ENCODE assay signal across 10 mouse cellular contexts in the genomic region with DNA sequence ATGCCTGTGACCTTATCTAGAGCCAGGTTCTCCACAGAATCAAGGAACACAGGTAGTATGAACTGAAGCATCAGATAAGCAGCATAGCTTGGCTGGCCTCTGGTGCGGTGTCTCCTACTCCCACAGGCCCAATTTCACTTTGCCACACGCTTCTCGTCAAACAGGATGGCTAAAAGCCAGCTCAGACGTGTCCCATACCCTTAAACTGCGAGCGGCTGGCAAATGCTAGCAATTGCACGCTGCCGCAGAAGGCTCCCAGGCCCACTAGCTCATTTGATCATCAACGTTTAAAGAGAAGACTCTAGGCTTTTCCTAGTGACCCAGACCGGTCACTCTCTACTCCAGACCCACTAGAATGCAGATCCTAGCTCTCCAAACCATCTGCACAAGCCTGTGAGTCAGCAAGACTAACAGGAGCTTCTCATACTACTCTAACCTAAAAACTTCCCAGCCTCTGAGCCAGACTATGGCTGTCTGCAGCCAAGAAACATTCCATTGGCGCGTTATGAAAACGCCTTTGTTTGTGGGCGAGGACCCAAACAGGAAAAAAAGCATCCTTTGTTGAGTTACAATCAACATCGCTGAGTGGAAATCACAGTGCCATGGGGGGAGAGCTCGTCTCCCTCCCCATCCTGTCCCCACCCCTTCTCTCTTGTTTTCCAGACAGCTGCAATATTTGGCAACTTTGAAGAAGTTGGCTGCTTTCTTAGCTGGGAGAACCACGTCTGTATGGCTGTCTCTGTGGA. TPM values are rescaled to one million over a fixed set of nuclear protein-coding genes. Genes with fewer than 3 reads are reported as not detected.
A peak's percentile ranks its signal among the peaks of the same experiment; 100 is the strongest.
DNase-seq lines count a peak whose midpoint lies in the region; ATAC-seq and TF ChIP-seq lines count a peak whose summit lies in the region.
"Had no signal": no experiment of that assay in that cellular context is flagged by ENCODE, and none has a peak within 500 bp of the region (broad histone marks: within the 10 kb centered on the region; RNA-seq: fewer than 3 reads in every experiment).

No protein-coding gene starts in this region.

- no peaks in the 10 kb centered on the region for H3K36me3 ChIP-seq in limb, embryonic 14.5 days (ENCODE audit: control insufficient read depth, insufficient read depth, low read length)
- no peaks in the 10 kb centered on the region for H3K36me3 ChIP-seq in limb, embryonic 10.5 days
- H3K36me3 ChIP-seq in embryonic facial prominence, embryonic 15.5 days = no peaks in the 10 kb centered on the region
- H3K36me3 ChIP-seq in heart, embryonic 14.5 days (ENCODE audit: control insufficient read depth, insufficient read depth, low read length) = peaks cover 11% of the 10 kb centered on the region; the same call in 1 of the 2 replicates
- H3K36me3 ChIP-seq in neural tube, embryonic 15.5 days = no peaks in the 10 kb centered on the region

- DNase-seq in limb, embryonic 14.5 days (ENCODE audit: low spot score) = peak; percentile 33
- DNase-seq in limb, embryonic 10.5 days (ENCODE audit: low spot score) = no peak
- DNase-seq in layer of hippocampus, adult 8-10 months (ENCODE audit: low spot score in 2 of 2) = peak; percentile 80 to 82
- no peak for DNase-seq in T-cell, adult 2 months (ENCODE audit: low spot score)
- DNase-seq in urinary bladder, postnatal 10 days (ENCODE audit: low spot score) = no peak

- no peak for ATAC-seq in limb, embryonic 14.5 days (ENCODE audit: low FRiP score, low read depth)
- ATAC-seq in embryonic facial prominence, embryonic 15.5 days (ENCODE audit: insufficient number of reproducible peaks, low FRiP score, low TSS enrichment, low read depth) = 0 out of 2 replicates have a peak, but pooled peaks have one; percentile 10
- ATAC-seq in heart, embryonic 14.5 days (ENCODE audit: insufficient number of reproducible peaks, insufficient read depth, low FRiP score, low read depth) = no peak
- no peak for ATAC-seq in neural tube, embryonic 15.5 days (ENCODE audit: low FRiP score)

- H3K4me1 ChIP-seq in limb, embryonic 14.5 days (ENCODE audit: control insufficient read depth, insufficient read depth, low read length) = peaks cover 6% of the 10 kb centered on the region; the same call in 1 of the 2 replicates
- peaks cover 25% of the 10 kb centered on the region for H3K4me1 ChIP-seq in limb, embryonic 10.5 days
- H3K4me1 ChIP-seq in embryonic facial prominence, embryonic 15.5 days = peaks cover 32% of the 10 kb centered on the region
- peaks cover 6 to 20% of the 10 kb centered on the region in 2 experiments for H3K4me1 ChIP-seq in heart, embryonic 14.5 days (ENCODE audit: control insufficient read depth in 2 of 2, insufficient read depth in 2 of 2, low read length in 2 of 2)
- H3K4me1 ChIP-seq in neural tube, embryonic 15.5 days = peaks cover 19% of the 10 kb centered on the region

- TF ChIP-seq POLR2A in limb, embryonic 14.5 days (IDR thresholded peaks at IDR 0.05; ENCODE audit: borderline replicate concordance, extremely low read depth, insufficient read depth, insufficient read length) = no peak

- H3K27me3 ChIP-seq in limb, embryonic 14.5 days (ENCODE audit: control insufficient read depth, insufficient read depth, low read length) = no peaks in the 10 kb centered on the region
- peaks cover 13% of the 10 kb centered on the region for H3K27me3 ChIP-seq in limb, embryonic 10.5 days (ENCODE audit: low read depth, poor library complexity, severe bottlenecking)
- no peaks in the 10 kb centered on the region for H3K27me3 ChIP-seq in embryonic facial prominence, embryonic 15.5 days
- no peaks in the 10 kb centered on the region for H3K27me3 ChIP-seq in heart, embryonic 14.5 days (ENCODE audit: control insufficient read depth, insufficient read depth, low read length)
- H3K27me3 ChIP-seq in neural tube, embryonic 15.5 days (replicated peaks) = no peaks in the 10 kb centered on the region

- no peak overlapping the region for H3K4me2 ChIP-seq in limb, embryonic 14.5 days (replicated peaks; ENCODE audit: low read depth, low read length, severe bottlenecking)
- no peak overlapping the region for H3K4me2 ChIP-seq in embryonic facial prominence, embryonic 15.5 days (replicated peaks)
- H3K4me2 ChIP-seq in heart, embryonic 14.5 days (ENCODE audit: low read length) = no peak overlapping the region
- no peak overlapping the region for H3K4me2 ChIP-seq in neural tube, embryonic 15.5 days

- 67% methylated on average over 17 of the region's 17 CpGs for WGBS in limb, embryonic 14.5 days
- 84% methylated on average over 17 of the region's 17 CpGs for WGBS in limb, embryonic 10.5 days
- WGBS in embryonic facial prominence, embryonic 15.5 days = 48% methylated on average over 17 of the region's 17 CpGs
- 66% methylated on average over 17 of the region's 17 CpGs for WGBS in heart, embryonic 14.5 days
- 55% methylated on average over 17 of the region's 17 CpGs for WGBS in neural tube, embryonic 15.5 days

- H3K27ac ChIP-seq in limb, embryonic 14.5 days (replicated peaks; ENCODE audit: low read depth, low read length) = no peak overlapping the region
- no peak overlapping the region for H3K27ac ChIP-seq in limb, embryonic 10.5 days
- H3K27ac ChIP-seq in embryonic facial prominence, embryonic 15.5 days (replicated peaks) = peak overlapping the region; percentile 71; the same call in 1 of the 2 replicates
- H3K27ac ChIP-seq in heart, embryonic 14.5 days (replicated peaks in 1 of 2; ENCODE audit: control insufficient read depth in 1 of 2, insufficient read depth in 1 of 2, low read depth in 2 of 2, low read length in 2 of 2) = peak overlapping the region; percentile 37 to 66; a peak in 3 of 4 replicates
- H3K27ac ChIP-seq in neural tube, embryonic 15.5 days (replicated peaks) = peak overlapping the region; percentile 34; the same call in 1 of the 2 replicates

- H3K9me3 ChIP-seq in limb, embryonic 14.5 days (ENCODE audit: control insufficient read depth, low read length) = no peaks in the 10 kb centered on the region
- H3K9me3 ChIP-seq in limb, embryonic 10.5 days (replicated peaks) = no peaks in the 10 kb centered on the region
- H3K9me3 ChIP-seq in embryonic facial prominence, embryonic 15.5 days (replicated peaks) = no peaks in the 10 kb centered on the region
- H3K9me3 ChIP-seq in heart, embryonic 14.5 days (ENCODE audit: control insufficient read depth, low read length) = no peaks in the 10 kb centered on the region
- H3K9me3 ChIP-seq in neural tube, embryonic 15.5 days (replicated peaks) = no peaks in the 10 kb centered on the region

- H3K4me3 ChIP-seq in limb, embryonic 14.5 days (replicated peaks; ENCODE audit: low read length) = no peak overlapping the region
- H3K4me3 ChIP-seq in limb, embryonic 10.5 days = no peak overlapping the region
- no peak overlapping the region for H3K4me3 ChIP-seq in embryonic facial prominence, embryonic 15.5 days (replicated peaks)
- no peak overlapping the region for H3K4me3 ChIP-seq in heart, embryonic 14.5 days (ENCODE audit: control insufficient read depth in 1 of 2, insufficient read depth in 1 of 2, low read depth in 1 of 2, low read length in 2 of 2)
- no peak overlapping the region for H3K4me3 ChIP-seq in neural tube, embryonic 15.5 days (replicated peaks)

- no peak overlapping the region for H3K9ac ChIP-seq in limb, embryonic 14.5 days (ENCODE audit: low read depth, low read length, severe bottlenecking)
- no peak overlapping the region for H3K9ac ChIP-seq in embryonic facial prominence, embryonic 15.5 days
- H3K9ac ChIP-seq in heart, embryonic 14.5 days (ENCODE audit: low read length) = 0 out of 2 replicates have a peak overlapping the region, but pooled peaks have one; percentile 8
- H3K9ac ChIP-seq in neural tube, embryonic 15.5 days (replicated peaks) = no peak overlapping the region

RNA-seq across cellular contexts. Expression of a gene that starts 3.5 kb away (rescaled TPM):
- polyA plus RNA-seq in limb, embryonic 14.5 days (2012; rRNA removed) = 27.5 and 29.5 TPM in 2 replicates
- 5.2 and 6.4 TPM in 2 replicates for polyA plus RNA-seq in limb, embryonic 14.5 days (2014; fragmentation: Nextera tagmentation; extraction: Ambion mirVana)
- polyA plus RNA-seq in limb, embryonic 10.5 days (2016; fragmentation: Nextera tagmentation; extraction: Ambion mirVana) = 0.80 and 2.9 TPM in 2 replicates
- 12.2 and 12.3 TPM in 2 replicates for polyA plus RNA-seq in embryonic facial prominence, embryonic 15.5 days (2015; fragmentation: Nextera tagmentation; extraction: Ambion mirVana)
- polyA plus RNA-seq in heart, embryonic 14.5 days (2014; fragmentation: Nextera tagmentation; extraction: Ambion mirVana) = 8.6 and 9.2 TPM in 2 replicates
- total RNA-seq in layer of hippocampus, adult 8-10 months (2022) = 10 to 100 TPM; 46.4 to 55.0 (median 53.4) TPM
- 2.1 and 3.3 TPM in 2 replicates for polyA plus RNA-seq in neural tube, embryonic 15.5 days (2015; fragmentation: Nextera tagmentation; extraction: Ambion mirVana)

RNA-seq across cellular contexts. Expression of a gene that starts 17.3 kb away (rescaled TPM):
- polyA plus RNA-seq in limb, embryonic 14.5 days (2012; rRNA removed) = not detected in 2 replicates
- not detected in 2 replicates for polyA plus RNA-seq in limb, embryonic 14.5 days (2014; fragmentation: Nextera tagmentation; extraction: Ambion mirVana)
- not detected in 2 replicates for polyA plus RNA-seq in limb, embryonic 10.5 days (2016; fragmentation: Nextera tagmentation; extraction: Ambion mirVana)
- not detected in 2 replicates for polyA plus RNA-seq in embryonic facial prominence, embryonic 15.5 days (2015; fragmentation: Nextera tagmentation; extraction: Ambion mirVana)
- polyA plus RNA-seq in heart, embryonic 14.5 days (2014; fragmentation: Nextera tagmentation; extraction: Ambion mirVana) = not detected in 2 replicates
- under 1 TPM in 1 of 4 experiments, not detected in 3; 0.45 TPM for total RNA-seq in layer of hippocampus, adult 8-10 months (2022)
- polyA plus RNA-seq in neural tube, embryonic 15.5 days (2015; fragmentation: Nextera tagmentation; extraction: Ambion mirVana) = not detected in 2 replicates
- total RNA-seq: hematopoietic stem cell, adult 5-6 weeks had no signal
- polyA plus RNA-seq: neural tube, embryonic 14.5 days had no signal

RNA-seq across cellular contexts. Expression of a gene that starts 22.4 kb away (rescaled TPM):
- 252 and 318 TPM in 2 replicates for polyA plus RNA-seq in limb, embryonic 14.5 days (2012; rRNA removed)
- polyA plus RNA-seq in limb, embryonic 14.5 days (2014; fragmentation: Nextera tagmentation; extraction: Ambion mirVana) = 325 and 348 TPM in 2 replicates
- polyA plus RNA-seq in limb, embryonic 10.5 days (2016; fragmentation: Nextera tagmentation; extraction: Ambion mirVana) = 243 and 262 TPM in 2 replicates
- polyA plus RNA-seq in embryonic facial prominence, embryonic 15.5 days (2015; fragmentation: Nextera tagmentation; extraction: Ambion mirVana) = 314 and 320 TPM in 2 replicates
- polyA plus RNA-seq in heart, embryonic 14.5 days (2014; fragmentation: Nextera tagmentation; extraction: Ambion mirVana) = 667 and 735 TPM in 2 replicates
- 100 to 1,000 TPM; 177 to 207 (median 191) TPM for total RNA-seq in layer of hippocampus, adult 8-10 months (2022)
- 409 and 417 TPM in 2 replicates for polyA plus RNA-seq in neural tube, embryonic 15.5 days (2015; fragmentation: Nextera tagmentation; extraction: Ambion mirVana)

RNA-seq across cellular contexts. Expression of a gene that starts 30.4 kb away (rescaled TPM):
- polyA plus RNA-seq in limb, embryonic 14.5 days (2012; rRNA removed) = not detected in 2 replicates
- polyA plus RNA-seq in limb, embryonic 14.5 days (2014; fragmentation: Nextera tagmentation; extraction: Ambion mirVana) = not detected in 2 replicates
- not detected in 2 replicates for polyA plus RNA-seq in limb, embryonic 10.5 days (2016; fragmentation: Nextera tagmentation; extraction: Ambion mirVana)
- polyA plus RNA-seq in embryonic facial prominence, embryonic 15.5 days (2015; fragmentation: Nextera tagmentation; extraction: Ambion mirVana) = not detected in 2 replicates
- not detected in 2 replicates for polyA plus RNA-seq in heart, embryonic 14.5 days (2014; fragmentation: Nextera tagmentation; extraction: Ambion mirVana)
- 1 to 10 TPM in 2 of 4 experiments, under 1 TPM in 1, not detected in 1; 0.41 to 1.2 (median 1.0) TPM for total RNA-seq in layer of hippocampus, adult 8-10 months (2022)
- not detected in 2 replicates for polyA plus RNA-seq in neural tube, embryonic 15.5 days (2015; fragmentation: Nextera tagmentation; extraction: Ambion mirVana)
- total RNA-seq: hematopoietic stem cell, adult 5-6 weeks had no signal
- polyA plus RNA-seq: neural tube, embryonic 14.5 days had no signal

RNA-seq across cellular contexts. Expression of a gene that starts 37.8 kb away (rescaled TPM):
- polyA plus RNA-seq in limb, embryonic 14.5 days (2012; rRNA removed) = 175 and 178 TPM in 2 replicates
- polyA plus RNA-seq in limb, embryonic 14.5 days (2014; fragmentation: Nextera tagmentation; extraction: Ambion mirVana) = 255 and 258 TPM in 2 replicates
- polyA plus RNA-seq in limb, embryonic 10.5 days (2016; fragmentation: Nextera tagmentation; extraction: Ambion mirVana) = 211 and 212 TPM in 2 replicates
- 264 and 279 TPM in 2 replicates for polyA plus RNA-seq in embryonic facial prominence, embryonic 15.5 days (2015; fragmentation: Nextera tagmentation; extraction: Ambion mirVana)
- 365 and 384 TPM in 2 replicates for polyA plus RNA-seq in heart, embryonic 14.5 days (2014; fragmentation: Nextera tagmentation; extraction: Ambion mirVana)
- total RNA-seq in layer of hippocampus, adult 8-10 months (2022) = 100 to 1,000 TPM; 123 to 145 (median 138) TPM
- 392 and 440 TPM in 2 replicates for polyA plus RNA-seq in neural tube, embryonic 15.5 days (2015; fragmentation: Nextera tagmentation; extraction: Ambion mirVana)

Comparison
In these comparisons a context has a peak if more than half of its experiments do, and no peak if none do; other contexts are left out.
1. DNase-seq: peak in limb, embryonic 14.5 days (single experiment) and layer of hippocampus, adult 8-10 months (2 of 2); none in limb, embryonic 10.5 days (single experiment), T-cell, adult 2 months (single experiment) and urinary bladder, postnatal 10 days (single experiment).
2. H3K27ac ChIP-seq: peak in embryonic facial prominence, embryonic 15.5 days (single experiment), heart, embryonic 14.5 days (2 of 2) and neural tube, embryonic 15.5 days (single experiment); none in limb, embryonic 14.5 days (single experiment) and limb, embryonic 10.5 days (single experiment).